Mouse (Mus musculus) ES-Bruce4 (cell line): Measurements from ENCODE around the gene Cldn13. TPM values are rescaled to one million over a fixed set of nuclear protein-coding genes. Genes with fewer than 3 reads are reported as not detected.

Experiments used
- H3K27ac ChIP-seq: 2 replicates; pipeline ENCODE4 v1.5.1; 2012; ENCODE audit warnings: low read length, inconsistent platforms; ENCODE audit not compliant: insufficient read depth
- H3K27me3 ChIP-seq: 2 replicates; pipeline ENCODE4 v1.6.1; 2012; ENCODE audit warnings: mild to moderate bottlenecking, low read length, inconsistent platforms; ENCODE audit not compliant: control insufficient read depth, poor library complexity, insufficient read depth, severe bottlenecking
- H3K36me3 ChIP-seq: 2 replicates; pipeline ENCODE4 v1.6.1; 2012; ENCODE audit warnings: inconsistent platforms, mild to moderate bottlenecking, low read length, moderate library complexity; ENCODE audit not compliant: control insufficient read depth, poor library complexity, insufficient read depth, severe bottlenecking
- H3K4me1 ChIP-seq: one replicate; pipeline ENCODE4 v1.8.1; 2011; ENCODE audit warnings: low read length; ENCODE audit not compliant: control insufficient read depth, insufficient read depth
- H3K4me3 ChIP-seq: 2 replicates; pipeline ENCODE4 v1.5.1; 2011; ENCODE audit warnings: low read depth, mild to moderate bottlenecking, low read length
- H3K9ac ChIP-seq: 2 replicates; pipeline ENCODE4 v1.6.1; 2012; ENCODE audit warnings: low read depth, mild to moderate bottlenecking, inconsistent platforms; ENCODE audit not compliant: poor library complexity, severe bottlenecking
- H3K9me3 ChIP-seq: replicated peaks from 2 replicates; pipeline ENCODE4 v1.6.1; 2012; ENCODE audit warnings: mild to moderate bottlenecking, low read length, inconsistent platforms; ENCODE audit not compliant: control insufficient read depth, poor library complexity, insufficient read depth, severe bottlenecking
- CTCF ChIP-seq: IDR thresholded peaks from one replicate; pipeline ENCODE4 v1.8.1; 2011; ENCODE audit warnings: low read depth, low read length
- EP300 ChIP-seq: IDR thresholded peaks from 2 replicates; pipeline ENCODE4 v1.6.1; 2011; ENCODE audit warnings: low read depth, low read length; ENCODE audit not compliant: insufficient read depth
- POLR2A ChIP-seq: IDR thresholded peaks from one replicate; pipeline ENCODE4 v1.8.1; 2011; ENCODE audit warnings: low read length; ENCODE audit not compliant: insufficient read depth
- polyA plus RNA-seq: library from polyadenylated mRNA; stranded (reverse); fragments of >200 nt; gene quantifications from 2 replicates; pipeline ENCODE4 v1.2.4, GENCODE M21; 2011; ENCODE audit warnings: low read depth; ENCODE audit not compliant: missing spikeins, insufficient read depth, insufficient read length

The Cldn13 gene
- polyA plus RNA-seq, 1 experiment: not detected

- H3K27ac ChIP-seq: no peak overlapping the region
- no peak for TF ChIP-seq EP300
- TF ChIP-seq CTCF: no peak
- no peak for TF ChIP-seq POLR2A
- H3K9me3 ChIP-seq: no peaks in the 10 kb centered on the region
- H3K36me3 ChIP-seq: no peaks in the 10 kb centered on the region
- H3K4me1 ChIP-seq: no peaks in the 10 kb centered on the region
- H3K27me3 ChIP-seq: no peaks in the 10 kb centered on the region
- no peak overlapping the region for H3K4me3 ChIP-seq
- no peak overlapping the region for H3K9ac ChIP-seq
Observed at GRCm38 (mm10) chr5:134872597-134872996, 42.7 kb downstream of the Cldn13 start.

GRCm38 (mm10) chr5:134868506-134868905 lies 46.8 kb downstream of the Cldn13 start:
- TF ChIP-seq EP300 (no peak), POLR2A (no peak), CTCF (no peak)
- no peaks in the 10 kb centered on the region for H3K9me3 ChIP-seq
- no peak overlapping the region for H3K4me3 ChIP-seq
- no peaks in the 10 kb centered on the region for H3K27me3 ChIP-seq
- no peaks in the 10 kb centered on the region for H3K4me1 ChIP-seq
- H3K27ac ChIP-seq: no peak overlapping the region
- no peak overlapping the region for H3K9ac ChIP-seq
- no peaks in the 10 kb centered on the region for H3K36me3 ChIP-seq

GRCm38 (mm10) chr5:134867320-134868144 lies 47.8 kb downstream of the Cldn13 start:
- no peaks in the 10 kb centered on the region for H3K27me3 ChIP-seq
- H3K27ac ChIP-seq: no peak overlapping the region
- no peak overlapping the region for H3K9ac ChIP-seq
- no peaks in the 10 kb centered on the region for H3K4me1 ChIP-seq
- no peaks in the 10 kb centered on the region for H3K9me3 ChIP-seq
- no peak overlapping the region for H3K4me3 ChIP-seq
- no peak for TF ChIP-seq POLR2A
- no peak for TF ChIP-seq CTCF
- TF ChIP-seq EP300: no peak
- no peaks in the 10 kb centered on the region for H3K36me3 ChIP-seq

- TF ChIP-seq POLR2A (no peak), CTCF (peak; percentile 7), EP300 (no peak)
- Histone ChIP-seq H3K9me3 (no peaks in the 10 kb centered on the region), H3K4me1 (no peaks in the 10 kb centered on the region), H3K36me3 (no peaks in the 10 kb centered on the region), H3K4me3 (no peak overlapping the region), H3K9ac (no peak overlapping the region), H3K27me3 (no peaks in the 10 kb centered on the region), H3K27ac (no peak overlapping the region)
Observed at GRCm38 (mm10) chr5:134865158-134865557, 50.2 kb downstream of the Cldn13 start.

Other genes with a start within 250 kb of the Cldn13 start
- gene Limk1, start 226.9 kb downstream of the Cldn13 start, polyA plus RNA-seq: 17.9 and 19.1 TPM in 2 replicates
- 1.9 and 2.2 TPM in 2 replicates for gene Eln, start 168.2 kb downstream of the Cldn13 start, polyA plus RNA-seq
- not detected in 2 replicates for gene Tmem270, start 8.8 kb downstream of the Cldn13 start, polyA plus RNA-seq
- 36.3 and 37.5 TPM in 2 replicates for gene Mettl27, start 16.8 kb upstream of the Cldn13 start, polyA plus RNA-seq
- 259 and 279 TPM in 2 replicates for gene Cldn4, start 31.4 kb upstream of the Cldn13 start, polyA plus RNA-seq
- 22.4 and 26.3 TPM in 2 replicates for gene Cldn3, start 70.7 kb upstream of the Cldn13 start, polyA plus RNA-seq
- 45.8 and 48.4 TPM in 2 replicates for gene Abhd11, start 93.6 kb upstream of the Cldn13 start, polyA plus RNA-seq
- 9.3 and 10.5 TPM in 2 replicates for gene Stx1a, start 108.0 kb upstream of the Cldn13 start, polyA plus RNA-seq
- 7.9 and 8.0 TPM in 2 replicates for gene Dnajc30, start 148.7 kb upstream of the Cldn13 start, polyA plus RNA-seq
- gene Bud23, start 149.4 kb upstream of the Cldn13 start, polyA plus RNA-seq: 71.1 and 102 TPM in 2 replicates
- 4.2 and 5.7 TPM in 2 replicates for gene Vps37d, start 162.7 kb upstream of the Cldn13 start, polyA plus RNA-seq
- 3.8 and 4.6 TPM in 2 replicates for gene Mlxipl, start 174.4 kb upstream of the Cldn13 start, polyA plus RNA-seq
- 28.2 and 32.4 TPM in 2 replicates for gene Tbl2, start 234.1 kb upstream of the Cldn13 start, polyA plus RNA-seq